Mouse (Mus musculus) hematopoietic stem cell, adult 5-6 weeks (primary cell): ENCODE measurements around the gene Tnfrsf14. TPM values are rescaled to one million over a fixed set of nuclear protein-coding genes. Genes with fewer than 3 reads are reported as not detected.

Experiments used
- ATAC-seq, 2 experiments: fragments of 125-278 bp in 1 of 2; replicated peaks in 1 of 2; 2 replicates each; pipeline ENCODE4 v1.8.0; 2016 to 2017; ENCODE audit warnings: inconsistent platforms in 2 of 2, mild to moderate bottlenecking in 2 of 2, moderate number of reproducible peaks in 2 of 2, low read depth in 1 of 2, moderate TSS enrichment in 1 of 2; ENCODE audit not compliant: low FRiP score in 2 of 2, poor library complexity in 2 of 2, severe bottlenecking in 2 of 2, insufficient read depth in 1 of 2, low TSS enrichment in 1 of 2
- total RNA-seq: library from RNA; stranded (forward); fragments of 172-1452, 232-1000 nt; gene quantifications from 2 replicates; pipeline ENCODE4 v1.2.3, GENCODE M21; 2017

Gene Tnfrsf14
- total RNA-seq, 1 experiment from 2014 or later: 48.0 TPM

DNA sequence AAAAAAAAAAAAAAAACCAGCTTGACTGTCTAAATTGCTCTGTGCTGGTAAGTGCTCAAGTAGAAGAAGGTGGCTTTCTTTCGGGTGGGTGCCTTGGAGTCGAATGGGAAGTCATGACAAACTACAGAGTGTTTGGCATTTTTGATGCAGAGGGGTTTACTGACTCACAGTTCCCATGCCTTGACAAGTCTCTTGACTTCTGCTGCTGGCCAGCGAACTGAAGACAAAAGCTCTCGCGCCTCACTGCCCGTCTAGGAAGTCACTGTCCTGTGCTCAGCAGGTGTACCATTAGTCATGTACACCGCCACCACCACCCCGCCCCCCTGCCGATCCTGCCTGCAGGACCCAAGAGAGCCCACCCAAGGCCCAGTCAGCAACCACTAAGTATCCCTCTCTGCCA, 28.2 kb upstream of the Tnfrsf14 start:
- no peak for ATAC-seq

DNA sequence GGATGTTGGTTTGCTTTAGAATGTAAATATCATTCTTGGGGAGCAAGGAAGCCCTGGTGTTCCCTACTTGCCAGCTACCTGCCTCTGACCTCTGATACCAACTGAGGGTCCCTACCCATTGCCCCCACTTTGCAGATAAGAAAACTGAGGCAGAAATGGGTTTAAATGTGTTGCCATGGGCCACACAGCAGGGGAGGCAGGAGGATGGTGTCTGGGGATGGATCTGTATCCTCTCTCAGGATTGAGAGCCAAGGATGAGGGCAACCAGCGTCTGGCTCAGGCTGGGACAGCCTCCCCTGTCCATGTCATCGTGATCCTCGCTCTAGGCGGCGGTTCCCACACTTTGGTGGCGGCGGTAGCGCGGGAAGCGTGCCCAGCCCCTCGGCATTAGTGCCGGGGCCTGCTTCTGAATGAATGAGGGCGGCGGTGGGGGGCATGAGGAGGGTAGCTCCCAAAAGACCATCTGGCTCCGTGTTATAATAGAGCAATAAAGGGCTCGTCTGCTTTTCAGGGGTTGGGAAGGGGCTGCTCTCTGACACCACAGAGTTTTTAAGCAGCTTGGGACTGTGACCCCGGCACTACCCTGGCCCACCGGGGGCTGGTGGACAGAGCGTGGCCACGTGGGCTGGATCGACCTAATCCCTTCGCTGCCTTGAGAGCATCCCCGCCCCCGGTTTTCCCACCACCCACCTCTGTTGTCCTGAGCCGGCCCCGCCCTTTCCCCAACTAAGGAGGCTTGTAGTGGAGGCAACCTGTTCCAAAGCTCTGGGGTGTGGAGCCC, 24.3 kb upstream of the Tnfrsf14 start:
- no peak for ATAC-seq

DNA sequence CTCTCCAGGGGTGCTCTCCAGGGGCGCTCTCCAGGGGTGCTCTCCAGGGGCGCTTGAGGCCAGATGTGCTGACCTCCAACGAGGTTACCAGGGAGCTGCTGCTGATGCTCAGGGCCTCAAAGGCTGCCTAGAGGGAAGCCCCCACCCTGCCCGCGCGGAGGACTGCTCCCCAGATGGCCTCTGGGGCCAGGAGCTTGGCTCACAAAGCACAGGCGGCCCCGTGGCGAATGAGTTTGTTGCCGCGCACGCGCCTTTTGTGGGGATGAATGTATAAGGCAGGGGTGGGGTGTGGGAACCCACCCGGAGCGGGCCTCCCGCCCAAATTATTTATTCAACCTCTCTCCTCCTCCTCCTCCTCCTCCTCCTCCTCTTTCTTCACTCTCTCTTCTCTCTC, 21.2 kb upstream of the Tnfrsf14 start:
- ATAC-seq: no peak

DNA sequence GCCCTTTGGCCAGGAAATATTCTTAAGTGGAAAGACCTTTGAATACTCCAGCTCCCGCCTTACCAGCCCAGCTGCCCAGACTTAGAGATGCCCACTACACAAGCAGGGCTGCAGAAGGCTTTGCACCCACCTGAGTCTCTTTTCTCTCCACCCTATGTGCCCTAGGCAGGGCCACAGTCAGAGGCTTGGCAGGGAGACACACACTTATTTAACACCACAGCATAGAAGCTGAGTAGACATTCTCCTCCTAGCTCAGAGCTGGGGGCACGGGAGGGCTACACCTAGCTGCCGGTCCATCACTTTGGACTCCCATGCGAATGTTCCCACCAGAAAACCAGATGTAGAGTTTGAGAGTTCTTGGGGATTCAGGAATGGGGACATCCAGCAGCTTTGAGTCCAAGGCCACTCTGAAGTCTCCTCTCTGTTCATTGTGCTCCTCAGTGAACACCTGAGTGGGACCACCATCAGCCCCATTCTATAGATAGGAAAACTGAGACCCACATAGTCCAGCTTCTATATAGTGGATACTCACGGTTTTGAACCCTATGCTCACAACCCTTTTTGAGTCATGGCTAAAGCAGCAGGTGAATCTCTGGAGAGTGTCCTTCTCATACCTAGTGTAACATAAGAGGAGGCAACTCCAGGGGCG, 20.7 kb upstream of the Tnfrsf14 start:
- ATAC-seq: no peak

DNA sequence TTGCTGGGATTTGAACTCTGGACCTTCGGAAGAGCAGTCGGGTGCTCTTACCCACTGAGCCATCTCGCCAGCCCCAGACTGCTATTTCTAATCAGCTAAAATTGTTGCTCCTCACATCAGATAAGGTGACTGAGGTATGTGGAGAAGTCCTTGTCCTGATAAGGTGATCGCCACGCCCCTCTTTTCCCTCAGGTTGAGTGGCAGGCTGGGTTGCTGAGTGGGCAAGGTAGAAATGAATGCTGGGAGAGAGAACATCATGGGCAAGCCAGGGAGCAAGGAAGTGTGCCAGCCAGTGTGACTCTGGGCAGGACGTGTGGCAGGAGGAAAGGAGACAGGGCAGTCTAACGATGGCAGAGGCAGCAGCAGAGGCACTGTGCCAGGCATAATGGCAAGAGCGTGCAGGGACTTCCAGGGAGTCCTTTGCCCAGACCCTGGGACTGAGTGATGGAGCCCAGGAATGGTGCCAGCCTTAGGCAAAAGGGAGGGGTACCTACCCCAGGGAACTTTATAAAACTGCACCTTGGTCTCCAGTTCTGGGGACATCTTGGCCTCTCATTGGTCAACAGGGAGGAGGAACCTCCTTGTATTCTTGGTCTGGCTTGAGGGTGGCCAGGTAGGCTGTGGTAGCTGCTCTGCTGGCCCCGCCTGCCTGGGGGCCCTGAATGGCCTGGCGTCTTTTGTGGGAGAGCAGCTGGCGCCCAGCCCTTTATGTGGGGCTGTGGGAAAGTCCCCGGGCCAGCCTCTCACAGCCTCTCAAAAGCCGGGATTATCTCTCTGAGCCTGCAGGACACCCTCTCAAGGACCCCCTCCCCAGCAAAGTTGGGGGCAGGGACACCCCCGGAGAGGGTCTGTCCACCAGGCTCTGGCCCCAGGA, 19.9 kb upstream of the Tnfrsf14 start:
- no peak for ATAC-seq

DNA sequence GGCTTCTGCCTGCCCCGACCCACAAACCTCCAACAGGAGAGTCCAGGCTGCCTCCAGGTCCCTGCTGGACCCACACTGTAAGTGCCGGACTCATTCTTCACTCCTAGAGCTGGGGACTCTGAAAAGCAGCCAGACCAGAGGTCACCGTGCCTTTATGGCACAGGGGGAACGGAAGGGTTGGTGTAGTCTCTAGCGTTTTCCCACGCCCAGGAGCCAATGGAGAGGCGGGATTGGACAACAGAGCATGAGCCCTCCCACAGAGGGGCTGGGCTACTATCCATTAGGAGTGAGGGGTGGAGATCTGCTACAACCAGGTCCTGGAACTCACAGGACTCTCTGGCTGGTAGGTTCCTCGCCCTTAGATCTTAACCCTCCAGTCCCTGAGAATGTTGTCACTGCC, 18.0 kb upstream of the Tnfrsf14 start:
- ATAC-seq: peak in 1 of 2 experiments; percentile 26; a peak in 1 of 4 replicates

DNA sequence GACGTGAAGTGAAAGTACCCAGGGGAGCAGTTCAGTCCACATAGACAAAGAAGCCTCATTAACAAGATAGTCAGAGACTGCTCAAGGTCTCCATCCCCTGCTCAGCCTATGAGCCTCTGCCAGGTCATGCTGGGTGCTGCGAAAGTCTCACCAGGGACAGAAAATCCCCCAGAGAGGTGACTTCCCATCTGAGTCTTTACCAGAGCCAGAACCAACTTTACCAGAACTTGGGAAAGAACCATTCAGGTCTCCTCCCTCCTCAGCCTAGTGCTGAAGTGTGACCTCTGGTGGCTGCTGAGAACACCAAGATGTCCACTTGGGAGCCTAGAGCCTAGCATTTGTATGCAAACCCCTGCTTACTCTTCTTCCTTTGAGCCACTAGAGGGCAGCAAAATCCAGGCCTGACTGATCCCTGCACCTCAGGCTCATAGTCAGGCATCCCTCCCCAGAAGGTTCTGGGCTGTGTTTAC, 15.8 kb upstream of the Tnfrsf14 start:
- peak; percentile 96 to 98 for ATAC-seq

DNA sequence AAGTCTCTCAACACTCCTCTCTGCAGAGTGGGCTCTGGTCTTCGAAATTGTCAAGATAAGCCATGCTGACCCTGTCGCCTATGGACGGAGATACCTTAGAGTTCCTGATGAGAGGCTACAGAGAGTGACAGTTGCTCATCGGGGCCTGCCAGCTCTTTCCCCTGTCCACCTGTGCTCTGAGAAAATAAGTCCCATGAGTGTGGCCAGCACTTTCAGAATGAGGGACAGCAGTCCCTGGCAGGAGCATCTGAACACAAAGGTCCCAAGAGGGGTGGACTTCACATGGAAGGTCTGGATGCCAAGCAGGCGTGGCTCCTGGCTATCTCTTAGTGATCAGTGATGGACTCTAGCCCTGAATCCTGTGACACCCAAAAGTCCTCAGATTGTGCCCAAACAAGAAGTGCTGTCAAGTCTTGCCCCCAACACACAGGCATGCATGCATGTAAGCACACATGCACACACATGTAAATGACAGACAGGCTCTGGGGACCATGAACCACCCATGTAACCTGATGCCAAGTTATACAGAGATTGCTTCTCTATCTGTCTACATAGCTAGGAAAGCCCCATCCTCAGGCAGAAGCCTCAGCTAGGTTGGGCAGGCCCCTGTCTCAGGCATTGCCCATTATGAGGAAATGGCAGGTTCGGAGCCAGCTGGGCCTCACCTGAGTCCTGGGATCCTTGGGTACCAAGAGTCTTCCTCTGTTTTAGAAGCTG, 15.1 kb upstream of the Tnfrsf14 start:
- no peak for ATAC-seq

DNA sequence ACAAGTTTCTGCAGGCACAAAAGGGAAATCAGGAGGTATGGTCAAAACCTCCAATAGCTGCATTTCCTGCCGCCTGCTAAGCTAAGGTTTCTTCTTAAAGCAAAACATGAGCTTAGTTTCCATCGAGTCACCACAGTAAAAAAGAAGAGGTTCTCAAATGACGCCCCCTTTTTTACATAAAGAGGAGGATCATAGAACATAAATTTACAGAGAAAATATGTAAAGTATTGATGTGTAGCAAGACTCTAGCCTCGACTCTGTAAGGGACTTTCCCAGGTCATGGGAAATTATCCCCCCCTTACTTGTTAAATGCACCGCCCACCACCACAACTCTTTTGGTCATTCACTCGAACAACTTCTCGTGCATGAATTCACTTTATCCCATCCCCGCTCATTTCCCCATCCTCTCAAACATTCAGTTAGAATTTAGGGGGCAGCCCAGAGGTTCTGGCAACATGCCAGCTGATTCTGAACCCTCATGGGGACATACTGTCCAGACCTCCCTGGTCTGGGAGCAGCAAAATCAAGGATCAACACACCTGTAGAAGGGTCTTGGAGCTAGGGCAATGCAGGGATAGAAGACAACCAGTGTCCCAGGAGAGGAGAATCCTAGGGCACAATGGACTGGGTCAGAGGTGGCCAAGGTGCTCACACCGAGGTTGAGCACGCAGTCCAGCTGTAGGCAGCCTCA, 14.4 kb upstream of the Tnfrsf14 start:
- ATAC-seq: no peak

DNA sequence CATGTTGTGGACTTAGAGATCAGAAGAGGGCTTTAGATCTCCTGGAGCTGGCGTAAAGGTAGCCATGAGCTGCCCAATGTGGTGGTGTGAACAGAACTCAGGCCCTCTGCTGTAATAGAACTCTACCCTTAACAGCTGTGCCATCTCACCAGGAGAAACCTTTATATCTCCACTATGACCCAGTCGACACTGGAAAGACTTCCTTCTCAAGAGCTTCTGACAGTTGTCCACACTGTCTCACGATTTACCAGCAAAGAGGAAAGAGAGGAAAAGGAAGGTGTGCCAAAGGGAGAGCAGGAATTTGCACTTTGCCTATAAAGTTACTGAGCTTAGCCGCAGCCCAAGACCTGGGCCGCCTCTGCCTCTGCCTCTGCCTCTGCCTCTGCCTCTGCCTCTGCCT, 13.5 kb upstream of the Tnfrsf14 start:
- ATAC-seq: no peak

DNA sequence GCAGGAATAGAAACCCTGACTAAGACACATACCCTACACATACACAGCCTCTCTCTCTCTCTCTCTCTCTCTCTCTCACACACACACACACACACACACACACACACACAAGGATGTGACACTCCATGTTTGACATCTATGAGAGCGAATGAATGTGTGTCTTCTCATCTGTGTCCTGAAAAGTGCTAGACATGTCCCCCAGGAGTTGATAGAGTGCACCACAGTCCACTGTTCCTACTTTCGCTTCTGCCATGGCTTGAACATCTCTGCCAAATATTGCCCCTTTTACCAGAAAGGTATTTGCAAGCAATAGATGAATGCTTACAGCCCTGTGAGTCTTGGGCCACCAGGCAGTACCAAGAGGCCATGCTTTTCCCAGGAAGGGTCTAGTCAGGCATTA, 11.8 kb upstream of the Tnfrsf14 start:
- ATAC-seq: no peak

DNA sequence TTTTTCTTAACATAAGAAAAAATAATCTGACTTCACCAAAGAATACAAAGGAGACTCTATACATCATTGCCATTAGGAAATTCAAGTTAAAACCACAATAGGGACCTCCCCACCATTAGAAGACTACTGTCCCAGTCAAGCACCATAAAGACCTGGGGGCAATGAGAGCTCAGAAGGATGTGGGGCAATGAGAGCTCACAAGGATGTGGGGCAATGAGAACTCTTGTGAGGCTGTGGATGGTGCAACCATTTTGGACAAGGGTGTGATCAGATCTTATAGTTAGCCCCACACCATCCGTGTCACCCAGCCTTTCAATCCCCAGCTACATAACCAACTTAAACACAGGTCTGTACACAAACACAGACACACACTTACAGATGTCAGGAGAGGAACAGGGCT, 9.4 kb upstream of the Tnfrsf14 start:
- ATAC-seq: peak in 1 of 2 experiments; percentile 59; a peak in 1 of 4 replicates

DNA sequence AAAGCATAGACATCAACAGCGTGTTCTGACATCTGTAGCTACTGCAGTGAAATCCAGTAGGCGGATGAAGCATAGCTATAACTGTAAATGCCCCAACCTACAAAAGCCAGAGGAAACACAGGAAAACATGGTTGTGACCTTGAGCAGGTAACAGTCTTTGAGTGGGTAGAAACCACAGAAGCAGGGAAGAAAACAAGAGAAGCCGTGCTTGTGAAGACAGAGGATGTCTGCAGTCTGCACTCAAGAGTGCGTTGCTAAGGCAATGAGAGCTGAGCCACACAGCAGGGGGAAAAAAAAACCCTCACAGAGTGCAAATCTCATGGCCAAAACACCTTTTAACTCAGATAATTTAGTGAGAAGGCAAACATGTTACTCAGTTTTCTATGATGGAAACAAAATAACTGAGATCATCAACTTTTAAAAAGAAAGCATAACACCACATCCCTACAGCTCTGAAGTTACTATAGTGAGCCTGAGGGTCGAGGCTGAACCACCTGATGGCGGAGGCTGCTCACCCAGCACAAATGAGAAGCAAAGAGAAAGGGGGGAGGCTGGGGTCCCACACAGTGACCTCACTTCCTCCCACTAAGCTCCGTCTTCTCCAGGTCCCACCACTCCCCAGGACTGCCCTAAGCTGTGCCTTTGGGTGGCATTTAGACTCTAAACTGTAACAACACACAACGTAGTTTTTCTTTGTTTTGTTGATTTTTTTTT, 8.3 kb upstream of the Tnfrsf14 start:
- ATAC-seq: 0 out of 4 replicates have a peak, but pooled peaks of 1 of the 2 experiments have one; percentile 19

DNA sequence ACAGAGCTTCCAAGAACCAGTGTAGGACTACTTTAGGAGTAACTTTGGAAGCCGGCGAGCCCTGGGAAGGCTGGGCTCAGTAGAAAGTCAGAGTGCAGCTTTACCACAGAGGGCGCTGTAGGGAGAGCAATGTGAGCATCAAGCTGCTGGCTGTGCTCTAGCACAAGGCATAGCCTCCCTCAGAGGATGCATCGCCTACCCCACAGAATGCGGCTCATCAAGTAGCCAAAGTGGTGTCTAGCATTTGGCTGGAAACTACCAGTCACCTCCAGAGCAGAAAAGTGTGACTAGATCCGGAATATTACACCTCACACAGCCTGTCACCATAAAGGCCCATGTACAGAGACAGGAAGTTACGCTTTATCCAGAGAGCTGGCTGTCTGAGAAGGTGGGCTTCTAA, 7.4 kb upstream of the Tnfrsf14 start:
- ATAC-seq: no peak

DNA sequence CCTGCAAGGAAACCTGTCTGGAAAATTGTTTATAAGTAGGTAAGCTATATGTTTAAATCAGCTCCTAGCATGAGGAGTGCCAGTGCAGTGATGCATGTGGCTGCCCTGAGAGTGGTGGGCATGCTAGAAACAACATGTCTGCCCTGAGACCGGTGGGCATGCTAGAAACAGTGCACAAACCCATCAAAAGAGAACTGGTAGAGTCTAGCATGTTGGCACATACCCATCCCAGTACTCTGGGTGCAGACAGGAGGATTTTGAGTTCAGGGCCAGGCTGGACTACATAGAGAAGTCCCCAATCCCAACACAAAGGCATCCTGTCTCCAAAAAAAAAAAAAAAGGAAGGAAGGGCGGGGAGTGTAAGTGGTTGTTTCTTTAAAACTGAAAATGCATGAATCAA, 6.4 kb upstream of the Tnfrsf14 start:
- ATAC-seq: no peak; a peak in 1 of 4 replicates

DNA sequence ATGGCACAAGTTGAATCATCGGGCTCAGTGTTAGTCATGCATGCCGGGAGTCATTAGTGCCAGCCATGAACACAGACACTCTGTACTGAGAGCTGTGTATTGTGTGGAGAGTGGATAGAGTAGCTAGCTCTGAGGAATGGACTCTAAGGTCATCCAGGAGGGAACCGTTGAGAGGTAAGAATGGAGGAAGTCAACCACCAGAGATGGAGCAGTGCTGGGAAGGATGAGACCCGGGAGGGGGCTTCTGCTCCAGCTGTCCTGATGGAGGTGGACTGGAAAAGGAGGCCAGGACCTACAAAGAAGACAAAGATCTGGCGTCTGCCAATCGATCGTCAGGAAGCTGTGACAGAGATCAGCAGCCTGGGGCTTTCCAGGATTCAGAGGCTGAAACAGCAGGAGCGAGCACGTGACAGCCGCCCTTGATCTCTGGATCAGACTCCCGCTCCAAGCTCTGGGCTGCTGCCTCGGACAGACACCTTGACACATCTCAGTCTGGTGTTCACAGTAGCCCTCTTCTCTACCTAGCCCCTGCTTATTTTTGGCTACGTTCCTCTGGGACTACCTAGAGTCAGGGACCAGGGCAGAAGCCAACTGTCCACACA, 5.0 kb upstream of the Tnfrsf14 start:
- ATAC-seq: no peak
